Mouse (Mus musculus): ENCODE results near the gene Chaf1a. TPM values are rescaled to one million over a fixed set of nuclear protein-coding genes. Genes with fewer than 3 reads are reported as not detected.

Gene Chaf1a
- polyA plus RNA-seq, 1 experiment = 2.3 TPM

DNA sequence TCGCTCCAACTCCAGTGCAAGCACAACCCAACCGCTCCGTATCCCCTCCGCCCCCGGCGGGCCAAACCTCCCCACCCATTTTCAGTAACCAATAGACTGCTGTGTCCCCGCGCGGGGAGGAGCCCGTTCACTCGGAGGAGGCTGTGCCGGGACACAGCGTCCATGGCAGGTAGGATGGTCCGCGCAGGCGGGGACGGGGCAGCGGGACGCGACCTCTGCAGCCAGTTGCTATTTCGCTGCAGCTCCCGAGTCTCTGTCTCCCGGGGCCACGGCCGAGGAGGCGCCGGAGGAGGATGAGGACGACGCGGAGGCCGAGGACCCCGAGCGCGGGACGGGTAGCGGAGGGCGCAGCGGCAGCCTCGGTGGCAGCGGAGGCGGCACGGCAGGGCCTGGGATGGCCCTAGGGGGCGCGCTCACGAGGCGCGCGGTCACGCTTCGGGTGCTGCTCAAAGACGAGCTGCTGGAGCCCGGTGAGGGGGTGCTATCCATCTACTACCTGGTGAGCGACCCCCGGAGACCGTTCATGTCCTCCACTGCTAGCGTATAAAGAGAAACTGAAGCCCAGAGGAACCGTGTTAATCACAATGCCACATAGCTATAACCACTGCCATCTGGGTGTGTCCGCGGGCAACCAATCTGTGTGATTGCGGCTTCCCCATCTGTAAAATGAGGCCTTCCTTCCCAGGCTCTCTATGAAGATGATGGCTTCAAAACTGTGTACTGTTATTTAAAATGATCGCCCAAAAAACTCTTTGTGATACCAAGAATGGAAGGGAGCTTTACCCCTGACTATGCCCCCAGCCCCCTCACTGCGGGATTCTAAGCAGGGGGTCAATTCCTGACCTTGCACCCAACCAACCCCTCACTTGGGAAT is 30.9 kb upstream of the Chaf1a start:
- 1% methylated on average over 60 of the region's 62 CpGs for WGBS
- TF ChIP-seq CTCF (IDR thresholded peaks at IDR 0.05; ENCODE audit: insufficient read depth, low read length) (no peak), POLR2A (IDR thresholded peaks at IDR 0.05; ENCODE audit: borderline replicate concordance, extremely low read depth, low read depth, low read length) (peak; percentile 84)
- peaks cover 11% of the 10 kb centered on the region for H3K4me1 ChIP-seq (ENCODE audit: control insufficient read depth, insufficient read depth, low read length)
- H3K4me3 ChIP-seq (replicated peaks; ENCODE audit: extremely low read depth, low read depth, low read length) = peak overlapping the region; percentile 82
- DNase-seq = peak; percentile 90

DNA sequence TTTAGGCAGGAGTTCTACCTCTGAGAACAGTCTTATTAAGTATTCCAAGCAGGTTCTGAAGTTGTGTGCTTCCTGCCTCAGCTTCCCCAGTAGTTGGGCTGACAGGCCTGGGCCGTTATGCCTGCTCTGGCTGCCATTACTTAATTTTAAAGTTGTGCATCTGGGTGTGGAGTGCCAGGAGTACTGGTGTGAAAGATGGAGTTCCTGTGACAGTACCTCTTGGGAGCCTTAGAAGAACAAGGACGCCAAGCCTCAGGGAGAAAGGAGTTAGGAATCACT is 30.3 kb upstream of the Chaf1a start:
- WGBS = 25% methylated on average over 2 of the region's 2 CpGs

DNA sequence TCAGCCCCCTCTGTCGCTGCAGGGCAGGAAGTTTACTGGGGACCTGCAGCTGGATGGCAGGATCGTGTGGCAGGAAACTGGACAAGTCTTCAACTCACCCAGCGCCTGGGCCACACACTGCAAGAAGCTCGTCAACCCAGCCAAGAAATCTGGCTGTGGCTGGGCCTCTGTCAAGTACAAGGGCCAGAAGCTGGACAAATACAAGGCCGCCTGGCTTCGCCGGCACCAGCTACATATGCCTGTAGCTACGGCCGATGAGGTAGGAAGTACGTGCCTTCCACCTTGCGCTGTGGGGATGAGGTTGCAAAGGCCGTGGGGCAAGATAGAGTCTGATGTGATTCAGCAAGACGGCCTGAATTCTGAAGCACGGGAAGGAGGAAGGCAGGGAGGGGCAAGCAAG is 30.0 kb upstream of the Chaf1a start:
- WGBS = 56% methylated on average over 14 of the region's 14 CpGs
- peaks cover 11% of the 10 kb centered on the region for H3K4me1 ChIP-seq (ENCODE audit: control insufficient read depth, insufficient read depth, low read length)
- H3K4me3 ChIP-seq (replicated peaks; ENCODE audit: extremely low read depth, low read depth, low read length) = no peak overlapping the region
- no peak for TF ChIP-seq POLR2A (IDR thresholded peaks at IDR 0.05; ENCODE audit: borderline replicate concordance, extremely low read depth, low read depth, low read length)
- TF ChIP-seq CTCF (IDR thresholded peaks at IDR 0.05; ENCODE audit: insufficient read depth, low read length) = no peak
- DNase-seq = no peak

More for the DNA sequence above, 30.3 kb upstream of the Chaf1a start:
- Histone ChIP-seq H3K4me3 (replicated peaks; ENCODE audit: extremely low read depth, low read depth, low read length) (no peak overlapping the region), H3K4me1 (ENCODE audit: control insufficient read depth, insufficient read depth, low read length) (peaks cover 11% of the 10 kb centered on the region)
- TF ChIP-seq CTCF (IDR thresholded peaks at IDR 0.05; ENCODE audit: insufficient read depth, low read length) (no peak), POLR2A (IDR thresholded peaks at IDR 0.05; ENCODE audit: borderline replicate concordance, extremely low read depth, low read depth, low read length) (no peak)
- no peak for DNase-seq

DNA sequence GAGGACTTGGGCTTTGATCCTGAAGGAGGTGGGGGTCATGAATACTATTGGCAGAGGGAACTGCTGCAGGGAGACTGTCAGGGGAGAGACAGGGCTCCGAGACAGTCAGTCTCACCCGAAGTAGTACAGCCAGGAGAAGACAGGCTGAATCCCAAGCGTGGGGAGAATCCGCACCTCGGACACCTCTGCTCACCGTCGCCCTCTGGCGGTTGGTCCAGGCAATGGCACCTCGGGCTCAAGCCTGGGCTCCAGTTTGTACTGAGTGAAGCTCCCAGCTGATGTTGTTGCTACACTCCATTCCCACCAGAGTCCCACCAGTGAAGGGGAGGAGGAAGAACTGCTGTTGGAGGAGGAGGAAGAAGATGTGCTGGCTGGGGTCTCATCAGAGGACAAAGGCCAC is 29.6 kb upstream of the Chaf1a start:
- peak; percentile 86 for DNase-seq
- 6% methylated on average over 9 of the region's 9 CpGs for WGBS
- Histone ChIP-seq H3K4me1 (ENCODE audit: control insufficient read depth, insufficient read depth, low read length) (peaks cover 11% of the 10 kb centered on the region), H3K4me3 (replicated peaks; ENCODE audit: extremely low read depth, low read depth, low read length) (no peak overlapping the region)
- TF ChIP-seq CTCF (IDR thresholded peaks at IDR 0.05; ENCODE audit: insufficient read depth, low read length) (peak; percentile 97), POLR2A (IDR thresholded peaks at IDR 0.05; ENCODE audit: borderline replicate concordance, extremely low read depth, low read depth, low read length) (no peak)

DNA sequence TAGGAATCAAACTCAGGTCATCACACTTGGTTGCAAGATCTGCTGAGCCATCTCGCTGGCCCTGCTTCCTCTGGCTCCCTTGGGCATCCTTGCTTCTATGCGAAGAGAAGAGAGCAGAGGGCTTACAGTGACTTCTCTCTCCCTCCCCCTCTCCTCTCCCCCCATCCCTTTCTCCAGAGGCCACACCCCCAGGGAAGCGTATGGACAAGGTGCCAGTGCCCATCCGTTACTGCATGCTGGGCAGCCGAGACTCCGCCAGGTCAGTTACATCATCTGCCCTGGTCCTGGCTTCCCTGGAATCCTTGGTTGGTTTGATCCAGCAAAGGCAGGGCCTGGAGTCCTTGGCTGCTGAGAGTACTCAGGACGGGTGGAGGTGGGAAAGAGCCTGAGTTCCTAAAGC is 28.8 kb upstream of the Chaf1a start:
- H3K4me3 ChIP-seq (replicated peaks; ENCODE audit: extremely low read depth, low read depth, low read length) = no peak overlapping the region
- WGBS = 83% methylated on average over 7 of the region's 7 CpGs
- DNase-seq = no peak
- TF ChIP-seq CTCF (IDR thresholded peaks at IDR 0.05; ENCODE audit: insufficient read depth, low read length) = no peak
- TF ChIP-seq POLR2A (IDR thresholded peaks at IDR 0.05; ENCODE audit: borderline replicate concordance, extremely low read depth, low read depth, low read length) = no peak
- H3K4me1 ChIP-seq (ENCODE audit: control insufficient read depth, insufficient read depth, low read length) = peaks cover 11% of the 10 kb centered on the region

DNA sequence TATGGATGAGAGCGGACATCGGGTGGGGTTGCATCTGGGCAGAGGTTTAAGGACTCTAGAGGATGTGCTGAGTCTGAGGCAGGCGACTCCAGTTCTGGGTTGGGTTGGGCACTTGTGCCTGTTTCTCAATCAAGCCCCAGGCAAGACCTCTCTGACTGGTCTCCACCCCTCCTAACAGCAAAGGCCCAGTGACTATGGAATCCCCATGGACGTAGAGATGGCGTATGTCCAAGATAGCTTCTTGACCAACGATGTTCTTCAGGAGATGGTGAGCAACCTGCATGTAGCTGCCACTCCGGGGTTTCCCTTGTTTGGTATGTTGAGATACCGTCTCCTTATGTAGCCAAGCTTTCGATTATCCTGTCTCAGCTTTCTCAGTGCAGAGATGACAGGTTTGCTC is 24.9 kb upstream of the Chaf1a start:
- no peak for DNase-seq
- WGBS = 86% methylated on average over 9 of the region's 9 CpGs

DNA sequence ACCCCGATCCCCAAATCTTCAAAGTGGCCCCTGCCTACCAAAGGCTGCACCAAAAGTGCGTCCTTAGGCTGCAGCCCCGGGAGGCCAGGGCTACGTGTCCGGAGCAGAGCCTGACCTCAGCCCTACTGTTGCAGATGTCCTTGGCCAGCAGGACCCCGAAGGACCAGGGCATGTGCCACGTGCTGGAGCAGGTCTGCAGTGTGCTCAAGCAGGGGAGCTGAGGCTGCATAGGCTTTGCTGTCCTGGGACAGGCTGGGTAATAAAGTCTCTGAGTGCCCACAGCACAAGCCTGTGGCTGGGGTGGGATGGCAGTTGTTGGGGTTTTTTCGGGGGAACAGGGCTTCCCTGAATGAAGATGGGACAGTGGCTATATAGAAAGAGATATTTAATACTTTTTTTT is 23.9 kb upstream of the Chaf1a start:
- WGBS = 90% methylated on average over 8 of the region's 8 CpGs
- H3K4me3 ChIP-seq (replicated peaks; ENCODE audit: extremely low read depth, low read depth, low read length) = no peak overlapping the region
- DNase-seq = no peak
- TF ChIP-seq CTCF (IDR thresholded peaks at IDR 0.05; ENCODE audit: insufficient read depth, low read length) = no peak
- TF ChIP-seq POLR2A (IDR thresholded peaks at IDR 0.05; ENCODE audit: borderline replicate concordance, extremely low read depth, low read depth, low read length) = no peak
- no peaks in the 10 kb centered on the region for H3K4me1 ChIP-seq (ENCODE audit: control insufficient read depth, insufficient read depth, low read length)

More for the DNA sequence above, 24.9 kb upstream of the Chaf1a start:
- Histone ChIP-seq H3K4me1 (ENCODE audit: control insufficient read depth, insufficient read depth, low read length) (peaks cover 6% of the 10 kb centered on the region), H3K4me3 (replicated peaks; ENCODE audit: extremely low read depth, low read depth, low read length) (no peak overlapping the region)
- TF ChIP-seq CTCF (IDR thresholded peaks at IDR 0.05; ENCODE audit: insufficient read depth, low read length) = no peak
- TF ChIP-seq POLR2A (IDR thresholded peaks at IDR 0.05; ENCODE audit: borderline replicate concordance, extremely low read depth, low read depth, low read length) = no peak

DNA sequence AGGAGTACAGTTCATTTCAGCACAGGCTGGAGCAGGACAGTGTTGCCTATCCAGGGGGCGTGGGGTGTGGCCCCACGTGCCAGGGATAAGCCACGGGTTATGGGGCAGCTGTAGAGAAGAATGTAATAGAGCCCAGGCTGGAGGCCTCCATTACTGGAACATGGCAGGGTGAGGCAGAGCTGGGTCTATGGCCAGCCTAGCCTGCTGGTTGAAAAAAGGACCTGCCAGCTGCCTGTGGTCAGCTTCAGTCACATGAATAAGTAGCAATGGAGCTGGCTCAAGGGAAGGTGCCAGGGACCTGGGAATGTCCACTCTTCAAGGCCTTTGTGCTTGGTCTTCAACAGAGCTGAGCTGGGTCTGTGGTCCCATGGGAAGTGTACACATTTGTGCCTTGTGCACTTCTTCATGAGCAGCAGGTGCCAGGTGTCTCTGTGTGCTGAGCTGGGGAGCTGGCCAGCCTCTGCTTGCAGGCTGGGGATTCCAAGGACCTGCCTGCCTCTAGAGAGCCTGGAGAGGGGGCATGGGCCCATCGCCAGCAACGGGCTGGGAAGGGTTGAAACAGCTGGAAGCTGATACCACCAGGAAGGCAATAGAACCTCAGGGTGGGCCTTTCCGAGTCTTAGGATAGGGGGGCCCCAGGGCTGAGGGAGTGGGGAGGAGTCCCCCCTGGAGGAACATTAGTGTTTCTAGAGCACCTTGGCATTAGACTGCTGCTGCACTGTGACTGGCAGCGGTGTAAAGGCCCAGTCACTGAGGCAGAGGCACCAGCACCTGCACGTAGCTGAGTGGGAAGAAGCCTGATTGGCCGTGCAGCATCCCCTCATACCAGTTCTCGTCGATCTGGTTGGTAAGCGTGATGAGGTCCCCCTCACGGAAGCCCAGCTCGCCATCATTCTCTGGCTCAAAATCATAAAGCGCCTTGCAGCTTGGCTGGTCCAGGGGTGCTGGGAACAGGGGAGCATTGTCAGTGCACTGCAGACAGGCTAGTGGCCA is 23.1 kb upstream of the Chaf1a start:
- no peak for DNase-seq
- no peak overlapping the region for H3K4me3 ChIP-seq (replicated peaks; ENCODE audit: extremely low read depth, low read depth, low read length)
- 78% methylated on average over 15 of the region's 15 CpGs for WGBS
- H3K4me1 ChIP-seq (ENCODE audit: control insufficient read depth, insufficient read depth, low read length) = no peaks in the 10 kb centered on the region; the same call in 1 of the 2 replicates
- TF ChIP-seq POLR2A (IDR thresholded peaks at IDR 0.05; ENCODE audit: borderline replicate concordance, extremely low read depth, low read depth, low read length) = no peak

DNA sequence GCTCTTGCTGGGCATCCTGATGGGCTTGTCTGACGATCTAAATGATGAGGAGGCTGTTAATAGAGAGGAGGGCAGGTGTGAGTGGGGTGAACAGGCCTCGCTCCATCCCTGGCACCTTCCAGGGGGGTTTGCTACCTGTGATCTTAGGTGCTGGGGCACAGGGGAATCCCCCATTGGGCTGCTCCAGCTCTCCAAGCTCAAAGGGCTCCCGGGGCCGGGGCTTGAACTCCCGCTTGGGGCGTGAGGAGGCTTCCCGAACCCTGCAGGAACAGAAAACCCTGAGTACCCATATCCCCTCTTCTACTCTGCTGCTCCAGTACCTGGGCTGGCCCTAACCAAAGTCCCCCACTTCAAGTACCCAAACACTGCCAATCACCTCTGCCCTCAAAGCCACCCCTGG is 22.4 kb upstream of the Chaf1a start:
- DNase-seq = no peak
- TF ChIP-seq POLR2A (IDR thresholded peaks at IDR 0.05; ENCODE audit: borderline replicate concordance, extremely low read depth, low read depth, low read length) = no peak
- WGBS = 83% methylated on average over 7 of the region's 7 CpGs
- Histone ChIP-seq H3K4me3 (replicated peaks; ENCODE audit: extremely low read depth, low read depth, low read length) (no peak overlapping the region), H3K4me1 (ENCODE audit: control insufficient read depth, insufficient read depth, low read length) (peaks cover 6% of the 10 kb centered on the region)
